Comparison of ENCODE assay signal across 13 mouse cellular contexts in genomic region chr4:10357572-10357971, GRCm38 (mm10).
DNase-seq lines count a peak whose midpoint lies in the region; ATAC-seq lines count a peak whose summit lies in the region.
"Had no signal": no experiment of that assay in that cellular context is flagged by ENCODE, and none has a peak within 500 bp of the region (broad histone marks: within the 10 kb centered on the region; RNA-seq: fewer than 3 reads in every experiment).

No protein-coding gene starts in this region.

- DNase-seq in frontal cortex, adult 2 months (ENCODE audit: extremely low spot score in 1 of 2, low spot score in 1 of 2) = peak; percentile 38 to 67
- DNase-seq in frontal cortex, postnatal 14 days (ENCODE audit: low spot score in 2 of 2) = no peak
- peak; percentile 23 for DNase-seq in right cerebral cortex, postnatal 25 days
- DNase-seq in right cerebral cortex, postnatal 10 days (ENCODE audit: low spot score in 2 of 2) = no peak
- DNase-seq in kidney, postnatal 10 days = no peak
- no peak for DNase-seq in spleen, postnatal 36 days (ENCODE audit: low spot score in 2 of 2)
- DNase-seq: cerebellum, adult 2 months; gastrocnemius, adult 2 months; heart, postnatal 4 days; thymus, postnatal 4 days had no signal

- peak; percentile 76 for ATAC-seq in inflammation-experienced regulatory T-cells, adult 6 months
- ATAC-seq in monocyte, adult 5-6 weeks (replicated peaks; ENCODE audit: insufficient number of reproducible peaks, low FRiP score, low TSS enrichment, poor library complexity, severe bottlenecking) = no peak
- ATAC-seq: liver, embryonic 12.5 days had no signal

Comparison
In these comparisons a context has a peak if more than half of its experiments do, and no peak if none do; other contexts are left out.
1. DNase-seq: peak in frontal cortex, adult 2 months (2 of 2) and right cerebral cortex, postnatal 25 days (single experiment); none in frontal cortex, postnatal 14 days (0 of 2), right cerebral cortex, postnatal 10 days (0 of 2), kidney, postnatal 10 days (single experiment) and spleen, postnatal 36 days (0 of 2).